In genomic region chr19:42011123-42011522, GRCm38 (mm10) we compare ENCODE assay signal across 14 mouse cellular contexts. TPM values are rescaled to one million over a fixed set of nuclear protein-coding genes. Genes with fewer than 3 reads are reported as not detected.
"Had no signal": no experiment of that assay in that cellular context is flagged by ENCODE, and none has a peak within 500 bp of the region (broad histone marks: within the 10 kb centered on the region; RNA-seq: fewer than 3 reads in every experiment).

No protein-coding gene starts in this region.

- ATAC-seq: lung, postnatal 0 days; midbrain, embryonic 15.5 days had no signal

- H3K4me2 ChIP-seq: limb, embryonic 13.5 days; midbrain, embryonic 15.5 days; neural tube, embryonic 13.5 days had no signal

- H3K9ac ChIP-seq: limb, embryonic 13.5 days; liver, embryonic 14.5 days; midbrain, embryonic 15.5 days; neural tube, embryonic 13.5 days had no signal

- H3K9me3 ChIP-seq: limb, embryonic 13.5 days; midbrain, embryonic 15.5 days; neural tube, embryonic 13.5 days had no signal

- H3K36me3 ChIP-seq: midbrain, embryonic 15.5 days; neural tube, embryonic 13.5 days had no signal

- H3K4me3 ChIP-seq: limb, embryonic 13.5 days; midbrain, embryonic 15.5 days; neural tube, embryonic 13.5 days had no signal

- H3K27me3 ChIP-seq: limb, embryonic 13.5 days; midbrain, embryonic 15.5 days; neural tube, embryonic 13.5 days had no signal

- H3K27ac ChIP-seq: limb, embryonic 13.5 days; liver, embryonic 14.5 days; midbrain, embryonic 15.5 days; neural tube, embryonic 13.5 days had no signal

- DNase-seq: kidney, adult 11 months; kidney, postnatal 10 days; left cerebral cortex, postnatal 4 days; lung, adult 2 months; lung, postnatal 36 days; thymus, postnatal 4 days had no signal

- H3K4me1 ChIP-seq: midbrain, embryonic 15.5 days; neural tube, embryonic 13.5 days had no signal

RNA-seq across cellular contexts. Expression of gene Ankrd2, which starts 24.7 kb away (rescaled TPM):
- polyA plus RNA-seq: large intestine, adult 2 months had no signal

RNA-seq across cellular contexts. Expression of gene 4933411K16Rik, which starts 40.9 kb away (rescaled TPM):
- polyA plus RNA-seq: intestine, embryonic 14.5 days; midbrain, embryonic 15.5 days; neural tube, embryonic 13.5 days; stomach, embryonic 14.5 days had no signal
